Mouse (Mus musculus): Measurements from ENCODE around the gene Dhcr7.

Dhcr7 gene

GRCm38 (mm10) chr7:143832611-143833010, 9.7 kb downstream of the Dhcr7 start:
- in situ Hi-C loops (cut with MboI, MseI), result loop anchor here (5.0 kb wide), 1 partner anchor 75 kb away; no protein-coding TSS in a partner anchor

GRCm38 (mm10) chr7:143833581-143834190, 10.7 kb downstream of the Dhcr7 start:
- in situ Hi-C loops (cut with MboI, MseI), result loop anchor here (5.0 kb wide), 1 partner anchor 74 kb away; no protein-coding TSS in a partner anchor

- in situ Hi-C loops (cut with MboI, MseI), result loop anchor here (5.0 kb wide), 1 partner anchor 73 kb away; no protein-coding TSS in a partner anchor
Measured at GRCm38 (mm10) chr7:143834316-143834715, 11.4 kb downstream of the Dhcr7 start.

- in situ Hi-C loops (cut with MboI, MseI), result loop anchor here (5.0 kb wide), 1 partner anchor 72 kb away; no protein-coding TSS in a partner anchor
Measured at GRCm38 (mm10) chr7:143834972-143835371, 12.0 kb downstream of the Dhcr7 start.

GRCm38 (mm10) chr7:143837705-143838358, 14.9 kb downstream of the Dhcr7 start:
- in situ Hi-C loops (cut with MboI, MseI), result no loop called here

GRCm38 (mm10) chr7:143840121-143840520, 17.2 kb downstream of the Dhcr7 start:
- in situ Hi-C loops (cut with MboI, MseI), result no loop called here

- in situ Hi-C loops (cut with MboI, MseI), result no loop called here
Measured at GRCm38 (mm10) chr7:143841301-143841700, 18.4 kb downstream of the Dhcr7 start.

- in situ Hi-C loops (cut with MboI, MseI), result loop anchor here (5.0 kb wide), 1 partner anchor 856 kb away; no protein-coding TSS in a partner anchor
Measured at GRCm38 (mm10) chr7:143848127-143848767, 25.3 kb downstream of the Dhcr7 start.

GRCm38 (mm10) chr7:143848768-143849482, 26.0 kb downstream of the Dhcr7 start:
- in situ Hi-C loops (cut with MboI, MseI), result loop anchor here (5.0 kb wide), 1 partner anchor 857 kb away; no protein-coding TSS in a partner anchor

GRCm38 (mm10) chr7:143866538-143866937, 43.6 kb downstream of the Dhcr7 start, which contains the start of gene Gm498:
Gm498 (plus strand) TSS chr7:143866838.
- in situ Hi-C loops (cut with MboI, MseI), result no loop called here

- in situ Hi-C loops (cut with MboI, MseI), result no loop called here
Measured at GRCm38 (mm10) chr7:143868874-143869273, 45.9 kb downstream of the Dhcr7 start.

GRCm38 (mm10) chr7:143883717-143884116, 60.8 kb downstream of the Dhcr7 start:
- in situ Hi-C loops (cut with MboI, MseI), result no loop called here

- in situ Hi-C loops (cut with MboI, MseI), result no loop called here
Measured at GRCm38 (mm10) chr7:143891146-143891545, 68.2 kb downstream of the Dhcr7 start.

GRCm38 (mm10) chr7:143892361-143892760, 69.4 kb downstream of the Dhcr7 start:
- in situ Hi-C loops (cut with MboI, MseI), result no loop called here
